ENCODE assay signal across 8 mouse cellular contexts in genomic region chr2:35273536-35273935, GRCm38 (mm10). TPM values are rescaled to one million over a fixed set of nuclear protein-coding genes. Genes with fewer than 3 reads are reported as not detected.
DNase-seq lines count a peak whose midpoint lies in the region; ATAC-seq and TF ChIP-seq lines count a peak whose summit lies in the region.

No protein-coding gene starts in this region.

- H3K9ac ChIP-seq in heart, adult 2 months (ENCODE audit: low read depth, low read length), result no peak overlapping the region
- H3K9ac ChIP-seq in kidney, postnatal 0 days (ENCODE audit: low read depth, low read length), result no peak overlapping the region
- no peak overlapping the region for H3K9ac ChIP-seq in neural tube, embryonic 11.5 days (ENCODE audit: low read length)

- H3K36me3 ChIP-seq in heart, adult 2 months (ENCODE audit: control insufficient read depth, insufficient read depth, low read length), result peaks cover 4% of the 10 kb centered on the region; the same call in 1 of the 2 replicates
- no peaks in the 10 kb centered on the region for H3K36me3 ChIP-seq in kidney, postnatal 0 days (ENCODE audit: insufficient read depth, low read length)
- H3K36me3 ChIP-seq in neural tube, embryonic 11.5 days (ENCODE audit: control insufficient read depth, insufficient read depth, low read length), result no peaks in the 10 kb centered on the region

- H3K4me2 ChIP-seq in kidney, postnatal 0 days (ENCODE audit: low read length), result no peak overlapping the region
- H3K4me2 ChIP-seq in neural tube, embryonic 11.5 days (ENCODE audit: low read depth), result no peak overlapping the region

- DNase-seq in frontal cortex, postnatal 10 days (ENCODE audit: low spot score in 2 of 2), result no peak
- DNase-seq in adrenal gland, postnatal 36 days, result peak; percentile 30 to 58
- DNase-seq in heart, adult 2 months, result peak; percentile 71 to 83
- DNase-seq in kidney, postnatal 0 days (ENCODE audit: low spot score), result peak; percentile 87
- peak; percentile 33 for DNase-seq in neural tube, embryonic 11.5 days (ENCODE audit: low spot score)
- no peak for DNase-seq in frontal cortex, postnatal 25 days (ENCODE audit: low spot score in 2 of 2)
- DNase-seq in urinary bladder, postnatal 10 days (ENCODE audit: low spot score), result no peak

- peak; percentile 41 for ATAC-seq in frontal cortex, adult (ENCODE audit: low TSS enrichment)
- 0 out of 2 replicates have a peak, but pooled peaks have one; percentile 25 for ATAC-seq in kidney, postnatal 0 days (replicated peaks; ENCODE audit: low FRiP score, low read depth)
- no peak for ATAC-seq in neural tube, embryonic 11.5 days (ENCODE audit: insufficient read depth, low FRiP score, low TSS enrichment)

- H3K9me3 ChIP-seq in kidney, postnatal 0 days (replicated peaks; ENCODE audit: low read length), result no peaks in the 10 kb centered on the region
- no peaks in the 10 kb centered on the region for H3K9me3 ChIP-seq in neural tube, embryonic 11.5 days (ENCODE audit: control insufficient read depth, low read length)

- peak; percentile 31; the same call in 1 of the 2 replicates for TF ChIP-seq POLR2A in heart, adult 2 months (IDR thresholded peaks at IDR 0.05; ENCODE audit: insufficient read depth, low read depth, low read length)

- no peaks in the 10 kb centered on the region for H3K79me2 ChIP-seq in heart, adult 2 months (replicated peaks; ENCODE audit: control insufficient read depth, insufficient read depth, low read length)

- no peak overlapping the region for H3K4me3 ChIP-seq in heart, adult 2 months
- H3K4me3 ChIP-seq in kidney, postnatal 0 days (replicated peaks; ENCODE audit: low read depth, low read length), result no peak overlapping the region
- H3K4me3 ChIP-seq in neural tube, embryonic 11.5 days (ENCODE audit: low read depth, low read length), result no peak overlapping the region

- peaks cover 36% of the 10 kb centered on the region for H3K4me1 ChIP-seq in heart, adult 2 months (ENCODE audit: control insufficient read depth, insufficient read depth, low read length)
- H3K4me1 ChIP-seq in kidney, postnatal 0 days (replicated peaks; ENCODE audit: insufficient read depth, low read length), result peaks cover 26% of the 10 kb centered on the region
- H3K4me1 ChIP-seq in neural tube, embryonic 11.5 days (ENCODE audit: control insufficient read depth, insufficient read depth, low read length), result no peaks in the 10 kb centered on the region

- no peaks in the 10 kb centered on the region for H3K27me3 ChIP-seq in heart, adult 2 months (ENCODE audit: control insufficient read depth, insufficient read depth, low read length)
- H3K27me3 ChIP-seq in kidney, postnatal 0 days (ENCODE audit: insufficient read depth, low read length), result no peaks in the 10 kb centered on the region
- H3K27me3 ChIP-seq in neural tube, embryonic 11.5 days (ENCODE audit: control insufficient read depth, insufficient read depth, low read length), result no peaks in the 10 kb centered on the region

- no peak for TF ChIP-seq CTCF in heart, adult 2 months (IDR thresholded peaks at IDR 0.05)
- TF ChIP-seq CTCF in kidney, postnatal 0 days (IDR thresholded peaks at IDR 0.05; ENCODE audit: low read depth), result no peak

- peak; percentile 38; the same call in 1 of the 2 replicates for TF ChIP-seq EP300 in heart, adult 2 months (IDR thresholded peaks at IDR 0.05; ENCODE audit: insufficient read depth, low read depth, low read length)

- intact Hi-C loops in heart, adult 2 months (cut with DNase I), result no loop called here

- whole genome bisulfite sequencing in heart, adult 2 months, result 30% methylated on average over 2 of the region's 2 CpGs
- 19% methylated on average over 2 of the region's 2 CpGs for WGBS in kidney, postnatal 0 days
- 35% methylated on average over 2 of the region's 2 CpGs for WGBS in neural tube, embryonic 11.5 days

- peak overlapping the region; percentile 64 for H3K27ac ChIP-seq in heart, adult 2 months
- H3K27ac ChIP-seq in kidney, postnatal 0 days, result peak overlapping the region; percentile 72
- H3K27ac ChIP-seq in neural tube, embryonic 11.5 days (ENCODE audit: low read depth, low read length), result no peak overlapping the region

RNA-seq across cellular contexts. Expression of gene Gsn, which starts 17.4 kb away (rescaled TPM):
- total RNA-seq in adrenal gland, postnatal 36 days (2021), result 100 to 1,000 TPM; 405 to 505 TPM
- total RNA-seq in heart, adult 2 months (2021), result 1,000 to 10,000 TPM in 1 of 2 experiments, 100 to 1,000 TPM in 1; 878 to 1,097 TPM
- 1,373 and 1,759 TPM in 2 replicates for polyA plus RNA-seq in heart, adult 2 months (2012; rRNA removed)
- 158 and 159 TPM in 2 replicates for polyA plus RNA-seq in kidney, postnatal 0 days (2015; fragmentation: Nextera tagmentation; extraction: Ambion mirVana)
- 30.6 and 36.0 TPM in 2 replicates for polyA plus RNA-seq in neural tube, embryonic 11.5 days (2014; fragmentation: Nextera tagmentation; extraction: Ambion mirVana)

Comparison
In these comparisons a context has a peak if more than half of its experiments do, and no peak if none do; other contexts are left out.
1. DNase-seq: peak in adrenal gland, postnatal 36 days (2 of 2), heart, adult 2 months (2 of 2), kidney, postnatal 0 days (single experiment) and neural tube, embryonic 11.5 days (single experiment); none in frontal cortex, postnatal 10 days (0 of 2), frontal cortex, postnatal 25 days (0 of 2) and urinary bladder, postnatal 10 days (single experiment).